Mouse (Mus musculus) intestine, embryonic 14.5 days (tissue): ENCODE data around the gene Swt1. TPM values are rescaled to one million over a fixed set of nuclear protein-coding genes. Genes with fewer than 3 reads are reported as not detected.

Experiments
- ATAC-seq: fragments of 200-750 bp; cut with Nextera tagmentation; replicated peaks from 2 replicates; pipeline ENCODE4 v1.8.0; 2017; ENCODE audit warnings: low read depth, moderate number of reproducible peaks, moderate TSS enrichment, moderate library complexity; ENCODE audit not compliant: low FRiP score, low TSS enrichment
- DNase-seq: peaks from one replicate; pipeline ENCODE4 v3.0.0-alpha.2; 2018; ENCODE audit warnings: low spot score
- H3K27ac ChIP-seq: fragments of 300-500 bp; sonication (generic); 2 replicates; pipeline ENCODE4 v1.5.1; 2014; ENCODE audit warnings: low read depth, mild to moderate bottlenecking, control low read depth
- H3K27me3 ChIP-seq: fragments of 300-500 bp; sonication (generic); replicated peaks from 2 replicates; pipeline ENCODE4 v1.6.1; 2014; ENCODE audit warnings: low read length, control low read depth; ENCODE audit not compliant: control insufficient read depth, insufficient read depth
- H3K36me3 ChIP-seq: fragments of 300-500 bp; sonication (generic); 2 replicates; pipeline ENCODE4 v1.6.1; 2014; ENCODE audit warnings: low read length, control low read depth; ENCODE audit not compliant: control insufficient read depth, insufficient read depth
- H3K4me1 ChIP-seq: fragments of 300-500 bp; sonication (generic); replicated peaks from 2 replicates; pipeline ENCODE4 v1.6.1; 2014; ENCODE audit warnings: low read length, control low read depth, mixed read lengths; ENCODE audit not compliant: control insufficient read depth, insufficient read depth
- H3K4me2 ChIP-seq: fragments of 300-500 bp; sonication (generic); 2 replicates; pipeline ENCODE4 v1.6.1; 2014; ENCODE audit warnings: low read length
- H3K4me3 ChIP-seq: fragments of 300-500 bp; sonication (generic); 2 replicates; pipeline ENCODE4 v1.5.1; 2014; ENCODE audit warnings: low read depth, low read length, control low read depth, mixed read lengths
- H3K9ac ChIP-seq: fragments of 300-500 bp; sonication (generic); 2 replicates; pipeline ENCODE4 v1.6.1; 2014; ENCODE audit warnings: mild to moderate bottlenecking, low read length
- H3K9me3 ChIP-seq: fragments of 300-500 bp; sonication (generic); 2 replicates; pipeline ENCODE4 v1.6.1; 2016; ENCODE audit warnings: low read length, control low read depth; ENCODE audit not compliant: control insufficient read depth
- WGBS: fragments of 180-500 bp; shearing (Covaris S2); extraction: QIAGEN DNeasy Blood & Tissue Kit; methylation state at CpG from one replicate; pipeline ENCODE4 v1.1.7; 2014; 5-methylcytosine and 5-hydroxymethylcytosine counted together
- microRNA-seq: library from miRNA; unstranded; fragments of <30 nt; microRNA quantifications from one replicate; pipeline ENCODE4, GENCODE M21; 2016
- polyA plus RNA-seq: library from polyadenylated mRNA; unstranded; fragments of >200 nt; fragmentation: Nextera tagmentation; extraction: Ambion mirVana; gene quantifications from 2 replicates; pipeline ENCODE4 v1.2.1, GENCODE M21; 2014

Swt1 gene
- polyA plus RNA-seq, 1 experiment from 2014 or later, result 24.4 TPM

DNA sequence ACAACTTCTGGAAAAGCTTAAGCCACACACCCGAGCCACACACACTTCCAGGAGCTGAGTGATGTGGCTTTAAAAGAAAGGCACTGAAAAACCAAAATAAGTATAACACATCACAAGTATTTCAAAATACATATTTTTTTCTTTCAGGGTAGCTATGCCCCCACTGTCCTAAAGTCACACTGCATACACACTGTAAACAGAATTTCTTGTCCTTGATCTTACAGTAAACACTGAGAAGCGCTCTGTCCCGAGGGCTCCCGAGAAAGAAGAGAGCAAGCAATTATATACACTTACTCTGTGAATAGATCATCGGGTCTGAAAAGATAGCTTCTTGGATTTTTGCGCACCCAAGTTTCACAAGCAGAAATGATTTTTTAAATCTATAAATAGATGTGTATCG, 109.0 kb downstream of the Swt1 start:
- DNase-seq, result no peak
- WGBS, result 59% methylated on average over 7 of the region's 7 CpGs

More for the DNA sequence above, 109.0 kb downstream of the Swt1 start:
- Histone ChIP-seq H3K27ac (no peak overlapping the region), H3K4me3 (no peak overlapping the region), H3K36me3 (no peaks in the 10 kb centered on the region), H3K9ac (no peak overlapping the region), H3K27me3 (no peaks in the 10 kb centered on the region), H3K4me1 (no peaks in the 10 kb centered on the region), H3K9me3 (no peaks in the 10 kb centered on the region), H3K4me2 (no peak overlapping the region)
- ATAC-seq, result no peak

Small RNAs within 50 kb of the gene (microRNA-seq; reads per million reads assigned to microRNA genes)
- 0.51 reads per million for gene Mir7682

Other genes with a start within 250 kb of the Swt1 start
- 0.16 TPM in 1 of 2 replicates, not detected in the other for gene Gm47985, start 245.9 kb downstream of the Swt1 start, polyA plus RNA-seq
- gene Gm8947, start 236.1 kb downstream of the Swt1 start, polyA plus RNA-seq, result 0.32 TPM in 1 of 2 replicates, not detected in the other
- gene Gm47995, start 230.0 kb downstream of the Swt1 start, polyA plus RNA-seq, result 0.23 TPM in 1 of 2 replicates, not detected in the other
- 0.30 TPM in 1 of 2 replicates, not detected in the other for gene 3110040M04Rik, start 224.3 kb downstream of the Swt1 start, polyA plus RNA-seq
- not detected in 2 replicates for gene Gm47996, start 218.3 kb downstream of the Swt1 start, polyA plus RNA-seq
- gene Ivns1abp, start 84.0 kb downstream of the Swt1 start, polyA plus RNA-seq, result 298 and 319 TPM in 2 replicates
- gene Trmt1l, start 87 bp upstream of the Swt1 start, polyA plus RNA-seq, result 38.7 and 40.5 TPM in 2 replicates
- gene Rnf2, start 72.5 kb upstream of the Swt1 start, polyA plus RNA-seq, result 68.4 and 85.0 TPM in 2 replicates
- gene Fam129a, start 142.7 kb upstream of the Swt1 start, polyA plus RNA-seq, result 4.3 and 5.2 TPM in 2 replicates